Comparison of ENCODE assay signal across 8 mouse cellular contexts in genomic region chr7:45365742-45366651, GRCm38 (mm10). TPM values are rescaled to one million over a fixed set of nuclear protein-coding genes. Genes with fewer than 3 reads are reported as not detected.
DNase-seq lines count a peak whose midpoint lies in the region; ATAC-seq and TF ChIP-seq lines count a peak whose summit lies in the region.

No protein-coding gene starts in this region.

- no peak for TF ChIP-seq POLR2A in embryonic fibroblast, embryonic 13.5 days (IDR thresholded peaks at IDR 0.05; ENCODE audit: low read depth, low read length)

- H3K36me3 ChIP-seq in hindbrain, embryonic 14.5 days (replicated peaks; ENCODE audit: control insufficient read depth, insufficient read depth) = no peaks in the 10 kb centered on the region
- H3K36me3 ChIP-seq in liver, embryonic 13.5 days = no peaks in the 10 kb centered on the region
- H3K36me3 ChIP-seq in neural tube, embryonic 15.5 days = no peaks in the 10 kb centered on the region

- H3K27me3 ChIP-seq in hindbrain, embryonic 14.5 days (ENCODE audit: control insufficient read depth, insufficient read depth, low read length) = peaks cover 8% of the 10 kb centered on the region
- peaks cover 89% of the 10 kb centered on the region for H3K27me3 ChIP-seq in liver, embryonic 13.5 days
- H3K27me3 ChIP-seq in neural tube, embryonic 15.5 days (replicated peaks) = peaks cover 11% of the 10 kb centered on the region; the same call in 1 of the 2 replicates

- no peak for ATAC-seq in hindbrain, embryonic 14.5 days (ENCODE audit: low FRiP score)
- ATAC-seq in liver, embryonic 13.5 days (ENCODE audit: low read depth) = no peak
- no peak for ATAC-seq in neural tube, embryonic 15.5 days (ENCODE audit: low FRiP score)

- no peaks in the 10 kb centered on the region for H3K4me1 ChIP-seq in embryonic fibroblast, embryonic 13.5 days (ENCODE audit: control insufficient read depth, insufficient read depth, low read length)
- H3K4me1 ChIP-seq in hindbrain, embryonic 14.5 days (replicated peaks; ENCODE audit: control insufficient read depth, insufficient read depth, low read length) = peaks cover 33% of the 10 kb centered on the region
- H3K4me1 ChIP-seq in liver, embryonic 13.5 days (replicated peaks) = peaks cover 61% of the 10 kb centered on the region
- H3K4me1 ChIP-seq in neural tube, embryonic 15.5 days = peaks cover 75% of the 10 kb centered on the region

- H3K4me2 ChIP-seq in hindbrain, embryonic 14.5 days (replicated peaks) = peak overlapping the region; percentile 75
- peak overlapping the region; percentile 76 for H3K4me2 ChIP-seq in liver, embryonic 13.5 days
- H3K4me2 ChIP-seq in neural tube, embryonic 15.5 days = peak overlapping the region; percentile 71

- peak overlapping the region; percentile 87 for H3K9ac ChIP-seq in hindbrain, embryonic 14.5 days
- H3K9ac ChIP-seq in liver, embryonic 13.5 days = peak overlapping the region; percentile 53
- peak overlapping the region; percentile 90 for H3K9ac ChIP-seq in neural tube, embryonic 15.5 days (replicated peaks)

- 4% methylated on average over 34 of the region's 35 CpGs for WGBS in hindbrain, embryonic 14.5 days
- WGBS in liver, embryonic 13.5 days (ENCODE audit: insufficient replicate concordance) = 5% methylated on average over 35 of the region's 35 CpGs
- 3% methylated on average over 35 of the region's 35 CpGs for WGBS in neural tube, embryonic 15.5 days

- no peaks in the 10 kb centered on the region for H3K9me3 ChIP-seq in hindbrain, embryonic 14.5 days (ENCODE audit: control insufficient read depth, low read length)
- no peaks in the 10 kb centered on the region for H3K9me3 ChIP-seq in liver, embryonic 13.5 days (replicated peaks)
- no peaks in the 10 kb centered on the region for H3K9me3 ChIP-seq in neural tube, embryonic 15.5 days (replicated peaks)

- H3K4me3 ChIP-seq in embryonic fibroblast, embryonic 13.5 days (ENCODE audit: insufficient read depth, low read length) = peak overlapping the region; percentile 44
- H3K4me3 ChIP-seq in hindbrain, embryonic 14.5 days (replicated peaks; ENCODE audit: low read length) = peak overlapping the region; percentile 80
- H3K4me3 ChIP-seq in liver, embryonic 13.5 days (replicated peaks) = peak overlapping the region; percentile 59
- peak overlapping the region; percentile 79 for H3K4me3 ChIP-seq in neural tube, embryonic 15.5 days (replicated peaks)

- H3K27ac ChIP-seq in embryonic fibroblast, embryonic 13.5 days (ENCODE audit: insufficient read depth, low read length) = no peak overlapping the region
- peak overlapping the region; percentile 77 for H3K27ac ChIP-seq in hindbrain, embryonic 14.5 days
- no peak overlapping the region for H3K27ac ChIP-seq in liver, embryonic 13.5 days
- H3K27ac ChIP-seq in neural tube, embryonic 15.5 days (replicated peaks) = peak overlapping the region; percentile 82

- DNase-seq in gastrocnemius, adult 18-20 months (ENCODE audit: low spot score) = peak; percentile 50
- no peak for DNase-seq in gastrocnemius, adult 8-10 months (ENCODE audit: low spot score in 2 of 2)
- peak; percentile 77 for DNase-seq in adrenal gland, postnatal 10 days
- peak; percentile 53 for DNase-seq in hindbrain, embryonic 14.5 days (ENCODE audit: low spot score)
- peak; percentile 4 for DNase-seq in liver, embryonic 13.5 days
- no peak for DNase-seq in spleen, postnatal 4 days (ENCODE audit: low spot score in 2 of 2)

- no peak for TF ChIP-seq CTCF in embryonic fibroblast, embryonic 13.5 days (IDR thresholded peaks at IDR 0.05; ENCODE audit: borderline replicate concordance, insufficient read depth, low read length)

RNA-seq across cellular contexts. Expression of gene Ppfia3, which starts 0.8 kb away (rescaled TPM):
- total RNA-seq in gastrocnemius, adult 18-20 months (2021) = under 1 TPM; 0.11 to 0.21 TPM
- total RNA-seq in gastrocnemius, adult 8-10 months (2022) = under 1 TPM in 3 of 4 experiments, not detected in 1; 0.07 to 0.24 (median 0.09) TPM
- total RNA-seq in adrenal gland, postnatal 10 days (2021) = 1 to 10 TPM; 1.9 to 3.0 TPM
- polyA plus RNA-seq in embryonic fibroblast, embryonic 13.5 days (2011; ENCODE audit: insufficient read length, low read depth, missing spikeins) = 2.5 and 2.7 TPM in 2 replicates
- polyA plus RNA-seq in hindbrain, embryonic 14.5 days (2014; fragmentation: Nextera tagmentation; extraction: Ambion mirVana) = 29.8 and 32.3 TPM in 2 replicates
- polyA plus RNA-seq in liver, embryonic 13.5 days (2015; fragmentation: Nextera tagmentation; extraction: Ambion mirVana) = 0.24 and 0.25 TPM in 2 replicates
- polyA plus RNA-seq in neural tube, embryonic 15.5 days (2015; fragmentation: Nextera tagmentation; extraction: Ambion mirVana) = 27.3 and 29.5 TPM in 2 replicates

RNA-seq across cellular contexts. Expression of gene Lin7b, which starts 4.4 kb away (rescaled TPM):
- not detected for total RNA-seq in gastrocnemius, adult 18-20 months (2021)
- total RNA-seq in gastrocnemius, adult 8-10 months (2022) = not detected
- total RNA-seq in adrenal gland, postnatal 10 days (2021) = 1 to 10 TPM in 1 of 2 experiments, under 1 TPM in 1; 0.90 to 2.9 TPM
- 2.3 TPM in 1 of 2 replicates, not detected in the other for polyA plus RNA-seq in embryonic fibroblast, embryonic 13.5 days (2011; ENCODE audit: insufficient read length, low read depth, missing spikeins)
- polyA plus RNA-seq in hindbrain, embryonic 14.5 days (2014; fragmentation: Nextera tagmentation; extraction: Ambion mirVana) = 34.8 and 37.9 TPM in 2 replicates
- not detected in 2 replicates for polyA plus RNA-seq in liver, embryonic 13.5 days (2015; fragmentation: Nextera tagmentation; extraction: Ambion mirVana)
- 48.2 and 58.3 TPM in 2 replicates for polyA plus RNA-seq in neural tube, embryonic 15.5 days (2015; fragmentation: Nextera tagmentation; extraction: Ambion mirVana)

RNA-seq across cellular contexts. Expression of gene Snrnp70, which starts 29.5 kb away (rescaled TPM):
- total RNA-seq in gastrocnemius, adult 18-20 months (2021) = 10 to 100 TPM; 60.3 to 65.4 TPM
- total RNA-seq in gastrocnemius, adult 8-10 months (2022) = 10 to 100 TPM; 45.4 to 74.5 (median 59.9) TPM
- 100 to 1,000 TPM; 208 to 341 TPM for total RNA-seq in adrenal gland, postnatal 10 days (2021)
- 407 and 463 TPM in 2 replicates for polyA plus RNA-seq in embryonic fibroblast, embryonic 13.5 days (2011; ENCODE audit: insufficient read length, low read depth, missing spikeins)
- polyA plus RNA-seq in hindbrain, embryonic 14.5 days (2014; fragmentation: Nextera tagmentation; extraction: Ambion mirVana) = 61.4 and 72.3 TPM in 2 replicates
- 108 and 129 TPM in 2 replicates for polyA plus RNA-seq in liver, embryonic 13.5 days (2015; fragmentation: Nextera tagmentation; extraction: Ambion mirVana)
- 166 and 190 TPM in 2 replicates for polyA plus RNA-seq in neural tube, embryonic 15.5 days (2015; fragmentation: Nextera tagmentation; extraction: Ambion mirVana)

RNA-seq across cellular contexts. Expression of gene Hrc, which starts 30.9 kb away (rescaled TPM):
- total RNA-seq in gastrocnemius, adult 18-20 months (2021) = 100 to 1,000 TPM; 877 to 904 TPM
- total RNA-seq in gastrocnemius, adult 8-10 months (2022) = 100 to 1,000 TPM; 700 to 858 (median 833) TPM
- 10 to 100 TPM; 10.7 to 47.8 TPM for total RNA-seq in adrenal gland, postnatal 10 days (2021)
- polyA plus RNA-seq in embryonic fibroblast, embryonic 13.5 days (2011; ENCODE audit: insufficient read length, low read depth, missing spikeins) = not detected in 2 replicates
- 0.20 and 0.41 TPM in 2 replicates for polyA plus RNA-seq in hindbrain, embryonic 14.5 days (2014; fragmentation: Nextera tagmentation; extraction: Ambion mirVana)
- polyA plus RNA-seq in liver, embryonic 13.5 days (2015; fragmentation: Nextera tagmentation; extraction: Ambion mirVana) = 0.12 and 0.15 TPM in 2 replicates
- 0.75 and 0.79 TPM in 2 replicates for polyA plus RNA-seq in neural tube, embryonic 15.5 days (2015; fragmentation: Nextera tagmentation; extraction: Ambion mirVana)

RNA-seq across cellular contexts. Expression of gene Trpm4, which starts 32.4 kb away (rescaled TPM):
- total RNA-seq in gastrocnemius, adult 18-20 months (2021) = 10 to 100 TPM; 25.9 to 31.3 TPM
- total RNA-seq in gastrocnemius, adult 8-10 months (2022) = 10 to 100 TPM; 30.7 to 35.6 (median 32.0) TPM
- total RNA-seq in adrenal gland, postnatal 10 days (2021) = 10 to 100 TPM; 15.9 to 26.8 TPM
- 9.8 and 12.8 TPM in 2 replicates for polyA plus RNA-seq in embryonic fibroblast, embryonic 13.5 days (2011; ENCODE audit: insufficient read length, low read depth, missing spikeins)
- polyA plus RNA-seq in hindbrain, embryonic 14.5 days (2014; fragmentation: Nextera tagmentation; extraction: Ambion mirVana) = 7.8 and 9.3 TPM in 2 replicates
- polyA plus RNA-seq in liver, embryonic 13.5 days (2015; fragmentation: Nextera tagmentation; extraction: Ambion mirVana) = 0.85 and 1.3 TPM in 2 replicates
- polyA plus RNA-seq in neural tube, embryonic 15.5 days (2015; fragmentation: Nextera tagmentation; extraction: Ambion mirVana) = 9.4 and 12.0 TPM in 2 replicates

Comparison
In these comparisons a context has a peak if more than half of its experiments do, and no peak if none do; other contexts are left out.
1. DNase-seq: peak in gastrocnemius, adult 18-20 months (single experiment), adrenal gland, postnatal 10 days (single experiment), hindbrain, embryonic 14.5 days (single experiment) and liver, embryonic 13.5 days (single experiment); none in gastrocnemius, adult 8-10 months (0 of 2) and spleen, postnatal 4 days (0 of 2).
2. H3K27ac ChIP-seq: peak in hindbrain, embryonic 14.5 days (single experiment) and neural tube, embryonic 15.5 days (single experiment); none in embryonic fibroblast, embryonic 13.5 days (single experiment) and liver, embryonic 13.5 days (single experiment).
3. RNA of gene Lin7b, which starts 4.4 kb away (polyA plus RNA-seq): 48.2 to 58.3 TPM in neural tube, embryonic 15.5 days and 34.8 to 37.9 TPM in hindbrain, embryonic 14.5 days; 2.3 TPM in embryonic fibroblast, embryonic 13.5 days and not detected in liver, embryonic 13.5 days; every median in the first group is over 10 times any median in the second.
4. Peak in every context shown above with its lines, with median percentiles within 50 percentile points of each other: H3K4me3 ChIP-seq, H3K4me2 ChIP-seq and H3K9ac ChIP-seq.